ENCODE assay signal across 10 mouse cellular contexts in the genomic region with DNA sequence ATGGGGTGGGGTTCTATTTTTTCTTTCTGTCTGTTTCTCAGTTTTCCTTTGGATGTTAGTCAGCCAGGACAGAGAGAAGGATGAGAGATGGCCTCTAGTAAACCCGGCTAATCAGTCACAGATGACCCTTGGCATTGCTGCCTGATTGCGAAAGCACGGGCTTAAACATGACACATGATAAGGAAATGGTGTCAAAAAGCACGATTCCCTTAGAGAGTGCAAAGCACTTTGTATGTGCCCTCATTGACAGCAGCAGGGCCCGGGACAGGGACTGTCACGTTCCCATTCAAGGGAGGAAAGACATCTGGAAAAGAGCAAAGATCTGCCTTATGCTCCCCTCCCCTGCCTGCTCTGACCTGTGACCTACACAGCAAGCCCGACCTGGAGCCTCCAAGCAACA.
A peak's percentile ranks its signal among the peaks of the same experiment; 100 is the strongest.
DNase-seq lines count a peak whose midpoint lies in the region; ATAC-seq and TF ChIP-seq lines count a peak whose summit lies in the region.
"Had no signal": no experiment of that assay in that cellular context is flagged by ENCODE, and none has a peak within 500 bp of the region (broad histone marks: within the 10 kb centered on the region; RNA-seq: fewer than 3 reads in every experiment).

No protein-coding gene starts in this region.

- peak; percentile 48 for ATAC-seq in stomach, postnatal 0 days (ENCODE audit: low FRiP score, low TSS enrichment)
- ATAC-seq in forebrain, embryonic 12.5 days (ENCODE audit: low FRiP score): no peak
- ATAC-seq in neural tube, embryonic 15.5 days (ENCODE audit: low FRiP score): no peak
- ATAC-seq: hindbrain, embryonic 16.5 days; midbrain, embryonic 16.5 days had no signal

- no peak overlapping the region for H3K4me3 ChIP-seq in stomach, postnatal 0 days (ENCODE audit: low read depth, low read length)
- H3K4me3 ChIP-seq in forebrain, embryonic 12.5 days (replicated peaks): no peak overlapping the region
- H3K4me3 ChIP-seq in neural tube, embryonic 15.5 days (replicated peaks): no peak overlapping the region

- H3K4me1 ChIP-seq in stomach, postnatal 0 days (replicated peaks; ENCODE audit: control insufficient read depth, insufficient read depth): no peaks in the 10 kb centered on the region
- no peaks in the 10 kb centered on the region for H3K4me1 ChIP-seq in forebrain, embryonic 12.5 days
- no peaks in the 10 kb centered on the region for H3K4me1 ChIP-seq in neural tube, embryonic 15.5 days

- no peak overlapping the region; the same call in 1 of the 2 replicates for H3K4me2 ChIP-seq in stomach, postnatal 0 days (replicated peaks; ENCODE audit: low read depth)
- H3K4me2 ChIP-seq in forebrain, embryonic 12.5 days: no peak overlapping the region
- no peak overlapping the region for H3K4me2 ChIP-seq in neural tube, embryonic 15.5 days

- WGBS in stomach, postnatal 0 days: 19% methylated on average over 7 of the region's 7 CpGs
- WGBS in forebrain, embryonic 12.5 days: 72% methylated on average over 7 of the region's 7 CpGs
- WGBS in neural tube, embryonic 15.5 days: 70% methylated on average over 7 of the region's 7 CpGs

- peak; percentile 18 to 28 for DNase-seq in spleen, postnatal 36 days (ENCODE audit: low spot score in 2 of 2)
- DNase-seq in spleen, postnatal 10 days (ENCODE audit: low spot score in 2 of 2): no peak
- DNase-seq in gastrocnemius, adult 8-10 months (ENCODE audit: low spot score in 2 of 2): peak; percentile 50 to 57
- DNase-seq in kidney, postnatal 4 days: peak; percentile 62 to 64
- peak; percentile 36 for DNase-seq in stomach, postnatal 0 days (ENCODE audit: low spot score)
- no peak for DNase-seq in retina, postnatal 1 day

- no peak for TF ChIP-seq CTCF in stomach, postnatal 0 days (IDR thresholded peaks at IDR 0.05; ENCODE audit: low read depth)

- no peaks in the 10 kb centered on the region for H3K27me3 ChIP-seq in stomach, postnatal 0 days (ENCODE audit: control insufficient read depth, insufficient read depth, low read length)
- H3K27me3 ChIP-seq in forebrain, embryonic 12.5 days: peaks cover 5% of the 10 kb centered on the region; the same call in 1 of the 2 replicates
- H3K27me3 ChIP-seq in neural tube, embryonic 15.5 days (replicated peaks): no peaks in the 10 kb centered on the region

- no peak overlapping the region for H3K9ac ChIP-seq in stomach, postnatal 0 days (ENCODE audit: low read length)
- H3K9ac ChIP-seq in forebrain, embryonic 12.5 days: no peak overlapping the region
- no peak overlapping the region for H3K9ac ChIP-seq in neural tube, embryonic 15.5 days (replicated peaks)

- no peak for TF ChIP-seq EP300 in stomach, postnatal 0 days (optimal IDR thresholded peaks at IDR 0.05)

- no peaks in the 10 kb centered on the region for H3K36me3 ChIP-seq in stomach, postnatal 0 days (ENCODE audit: control insufficient read depth, insufficient read depth, low read length)
- no peaks in the 10 kb centered on the region for H3K36me3 ChIP-seq in forebrain, embryonic 12.5 days (replicated peaks)
- H3K36me3 ChIP-seq in neural tube, embryonic 15.5 days: no peaks in the 10 kb centered on the region

- H3K27ac ChIP-seq in stomach, postnatal 0 days (replicated peaks): no peak overlapping the region
- H3K27ac ChIP-seq in forebrain, embryonic 12.5 days: no peak overlapping the region
- H3K27ac ChIP-seq in neural tube, embryonic 15.5 days (replicated peaks): no peak overlapping the region

- H3K9me3 ChIP-seq in stomach, postnatal 0 days (ENCODE audit: control insufficient read depth, low read length): 0 out of 2 replicates have a peak, but pooled peaks cover under 1% of the 10 kb centered on the region
- H3K9me3 ChIP-seq in forebrain, embryonic 12.5 days: no peaks in the 10 kb centered on the region
- H3K9me3 ChIP-seq in neural tube, embryonic 15.5 days (replicated peaks): no peaks in the 10 kb centered on the region

Comparison
In these comparisons a context has a peak if more than half of its experiments do, and no peak if none do; other contexts are left out.
1. DNase-seq: peak in spleen, postnatal 36 days (2 of 2), gastrocnemius, adult 8-10 months (2 of 2), kidney, postnatal 4 days (2 of 2) and stomach, postnatal 0 days (single experiment); none in spleen, postnatal 10 days (0 of 2) and retina, postnatal 1 day (single experiment).